Mouse (Mus musculus): ENCODE results near the gene Parpbp. TPM values are rescaled to one million over a fixed set of nuclear protein-coding genes. Genes with fewer than 3 reads are reported as not detected.

The Parpbp gene
- polyA plus RNA-seq, 1 experiment = 1.9 TPM

GRCm38 (mm10) chr10:88063436-88063835 is 83.3 kb downstream of the Parpbp start:
- no peaks in the 10 kb centered on the region for H3K79me2 ChIP-seq (ENCODE audit: control insufficient read depth, insufficient read depth)
- H3K4me3 ChIP-seq = no peak overlapping the region
- TF ChIP-seq E2F4 (IDR thresholded peaks at IDR 0.05; ENCODE audit: insufficient read depth) (no peak), MAX (IDR thresholded peaks at IDR 0.05; ENCODE audit: low read depth) (no peak), MYOD1 (IDR thresholded peaks at IDR 0.05; ENCODE audit: control insufficient read depth in 1 of 3, insufficient read length in 2 of 3, low read depth in 2 of 3) (no peak), SRF (IDR thresholded peaks at IDR 0.05; ENCODE audit: control insufficient read depth, insufficient read length, low read depth) (no peak), REST (IDR thresholded peaks at IDR 0.05; ENCODE audit: insufficient read depth, insufficient read length) (no peak), TCF12 (IDR thresholded peaks at IDR 0.05; ENCODE audit: insufficient read depth, poor library complexity, severe bottlenecking) (no peak), MYOG (IDR thresholded peaks at IDR 0.05; ENCODE audit: control insufficient read depth in 1 of 3, insufficient read depth in 1 of 3, insufficient read length in 2 of 3, low read depth in 2 of 3) (no peak), POLR2AphosphoS2 (IDR thresholded peaks at IDR 0.05; ENCODE audit: insufficient read length, low read depth) (no peak), POLR2A (IDR thresholded peaks at IDR 0.05; ENCODE audit: insufficient read length, low read depth) (no peak), TCF3 (IDR thresholded peaks at IDR 0.05; ENCODE audit: insufficient read length, low read depth) (no peak), USF1 (IDR thresholded peaks at IDR 0.05; ENCODE audit: low read depth) (no peak), CEBPB (IDR thresholded peaks at IDR 0.05; ENCODE audit: insufficient read depth, poor library complexity, severe bottlenecking) (no peak)
- no peaks in the 10 kb centered on the region for H3K36me3 ChIP-seq (ENCODE audit: control insufficient read depth, insufficient read depth)
- no peak overlapping the region for H3ac ChIP-seq (ENCODE audit: control insufficient read depth, insufficient read length)
- H3K4me2 ChIP-seq (ENCODE audit: low read depth) = no peak overlapping the region
- no peaks in the 10 kb centered on the region for H3K27me3 ChIP-seq (ENCODE audit: control insufficient read depth, insufficient read depth, insufficient read length)

- Histone ChIP-seq H3K36me3 (ENCODE audit: control insufficient read depth, insufficient read depth) (no peaks in the 10 kb centered on the region), H3K4me2 (ENCODE audit: low read depth) (no peak overlapping the region), H3K79me2 (ENCODE audit: control insufficient read depth, insufficient read depth) (no peaks in the 10 kb centered on the region), H3K4me3 (no peak overlapping the region), H3K27me3 (ENCODE audit: control insufficient read depth, insufficient read depth, insufficient read length) (no peaks in the 10 kb centered on the region), H3ac (ENCODE audit: control insufficient read depth, insufficient read length) (no peak overlapping the region)
- TF ChIP-seq USF1 (IDR thresholded peaks at IDR 0.05; ENCODE audit: low read depth) (no peak), MYOD1 (IDR thresholded peaks at IDR 0.05; ENCODE audit: control insufficient read depth in 1 of 3, insufficient read length in 2 of 3, low read depth in 2 of 3) (peak in 1 of 3 experiments; percentile 4), E2F4 (IDR thresholded peaks at IDR 0.05; ENCODE audit: insufficient read depth) (no peak), POLR2A (IDR thresholded peaks at IDR 0.05; ENCODE audit: insufficient read length, low read depth) (no peak), TCF3 (IDR thresholded peaks at IDR 0.05; ENCODE audit: insufficient read length, low read depth) (no peak), SRF (IDR thresholded peaks at IDR 0.05; ENCODE audit: control insufficient read depth, insufficient read length, low read depth) (no peak)
Measured at GRCm38 (mm10) chr10:88056950-88057649, 89.6 kb downstream of the Parpbp start.

GRCm38 (mm10) chr10:88054233-88054985 is 92.3 kb downstream of the Parpbp start:
- Histone ChIP-seq H3K79me2 (ENCODE audit: control insufficient read depth, insufficient read depth) (no peaks in the 10 kb centered on the region), H3ac (ENCODE audit: control insufficient read depth, insufficient read length) (no peak overlapping the region), H3K4me2 (ENCODE audit: low read depth) (no peak overlapping the region), H3K27me3 (ENCODE audit: control insufficient read depth, insufficient read depth, insufficient read length) (no peaks in the 10 kb centered on the region), H3K36me3 (ENCODE audit: control insufficient read depth, insufficient read depth) (no peaks in the 10 kb centered on the region), H3K4me3 (no peak overlapping the region)
- TF ChIP-seq POLR2A (IDR thresholded peaks at IDR 0.05; ENCODE audit: insufficient read length, low read depth) = no peak
- TF ChIP-seq REST (IDR thresholded peaks at IDR 0.05; ENCODE audit: insufficient read depth, insufficient read length) = no peak
- no peak for TF ChIP-seq POLR2AphosphoS2 (IDR thresholded peaks at IDR 0.05; ENCODE audit: insufficient read length, low read depth)
- TF ChIP-seq CEBPB (IDR thresholded peaks at IDR 0.05; ENCODE audit: insufficient read depth, poor library complexity, severe bottlenecking) = no peak
- TF ChIP-seq MYOG (IDR thresholded peaks at IDR 0.05; ENCODE audit: control insufficient read depth in 1 of 3, insufficient read depth in 1 of 3, insufficient read length in 2 of 3, low read depth in 2 of 3) = no peak
- TF ChIP-seq MAX (IDR thresholded peaks at IDR 0.05; ENCODE audit: low read depth) = no peak
- no peak for TF ChIP-seq TCF3 (IDR thresholded peaks at IDR 0.05; ENCODE audit: insufficient read length, low read depth)
- no peak for TF ChIP-seq MYOD1 (IDR thresholded peaks at IDR 0.05; ENCODE audit: control insufficient read depth in 1 of 3, insufficient read length in 2 of 3, low read depth in 2 of 3)
- TF ChIP-seq TCF12 (IDR thresholded peaks at IDR 0.05; ENCODE audit: insufficient read depth, poor library complexity, severe bottlenecking) = no peak
- no peak for TF ChIP-seq USF1 (IDR thresholded peaks at IDR 0.05; ENCODE audit: low read depth)
- no peak for TF ChIP-seq SRF (IDR thresholded peaks at IDR 0.05; ENCODE audit: control insufficient read depth, insufficient read length, low read depth)

GRCm38 (mm10) chr10:88046098-88046771 is 100.5 kb downstream of the Parpbp start:
- no peak overlapping the region for H3ac ChIP-seq (ENCODE audit: control insufficient read depth, insufficient read length)
- H3K4me2 ChIP-seq (ENCODE audit: low read depth) = no peak overlapping the region
- no peak overlapping the region for H3K4me3 ChIP-seq
- H3K79me2 ChIP-seq (ENCODE audit: control insufficient read depth, insufficient read depth) = no peaks in the 10 kb centered on the region
- TF ChIP-seq SRF (IDR thresholded peaks at IDR 0.05; ENCODE audit: control insufficient read depth, insufficient read length, low read depth) (no peak), POLR2A (IDR thresholded peaks at IDR 0.05; ENCODE audit: insufficient read length, low read depth) (no peak), MYOG (IDR thresholded peaks at IDR 0.05; ENCODE audit: control insufficient read depth in 1 of 3, insufficient read depth in 1 of 3, insufficient read length in 2 of 3, low read depth in 2 of 3) (no peak), MYOD1 (IDR thresholded peaks at IDR 0.05; ENCODE audit: control insufficient read depth in 1 of 3, insufficient read length in 2 of 3, low read depth in 2 of 3) (no peak), MAX (IDR thresholded peaks at IDR 0.05; ENCODE audit: low read depth) (no peak), POLR2AphosphoS2 (IDR thresholded peaks at IDR 0.05; ENCODE audit: insufficient read length, low read depth) (no peak), E2F4 (IDR thresholded peaks at IDR 0.05; ENCODE audit: insufficient read depth) (no peak), TCF3 (IDR thresholded peaks at IDR 0.05; ENCODE audit: insufficient read length, low read depth) (no peak), TCF12 (IDR thresholded peaks at IDR 0.05; ENCODE audit: insufficient read depth, poor library complexity, severe bottlenecking) (no peak), CEBPB (IDR thresholded peaks at IDR 0.05; ENCODE audit: insufficient read depth, poor library complexity, severe bottlenecking) (no peak), USF1 (IDR thresholded peaks at IDR 0.05; ENCODE audit: low read depth) (no peak), REST (IDR thresholded peaks at IDR 0.05; ENCODE audit: insufficient read depth, insufficient read length) (no peak)
- no peaks in the 10 kb centered on the region for H3K36me3 ChIP-seq (ENCODE audit: control insufficient read depth, insufficient read depth)
- H3K27me3 ChIP-seq (ENCODE audit: control insufficient read depth, insufficient read depth, insufficient read length) = no peaks in the 10 kb centered on the region
